Mouse (Mus musculus) heart, embryonic 11.5 days (tissue): ENCODE results near the gene Pde1c. TPM values are rescaled to one million over a fixed set of nuclear protein-coding genes. Genes with fewer than 3 reads are reported as not detected.

Source experiments
- ATAC-seq: fragments of 200-750 bp; cut with Nextera tagmentation; replicated peaks from 2 replicates; pipeline ENCODE4 v1.8.0; 2017; ENCODE audit warnings: moderate library complexity; ENCODE audit not compliant: insufficient number of reproducible peaks, low FRiP score, low TSS enrichment
- H3K27ac ChIP-seq: fragments of 300-500 bp; sonication (generic); 2 replicates; pipeline ENCODE4 v1.5.1; 2014; ENCODE audit warnings: mild to moderate bottlenecking, low read depth, low read length
- H3K27me3 ChIP-seq: fragments of 300-500 bp; sonication (generic); 2 replicates; pipeline ENCODE4 v1.6.1; 2014; ENCODE audit warnings: mild to moderate bottlenecking, low read length, mixed read lengths; ENCODE audit not compliant: control insufficient read depth, insufficient read depth
- H3K36me3 ChIP-seq: fragments of 300-500 bp; sonication (generic); 2 replicates; pipeline ENCODE4 v1.6.1; 2014; ENCODE audit warnings: mild to moderate bottlenecking, low read length, moderate library complexity, mixed read lengths; ENCODE audit not compliant: control insufficient read depth, insufficient read depth
- H3K4me1 ChIP-seq: fragments of 300-500 bp; sonication (generic); 2 replicates; pipeline ENCODE4 v1.6.1; 2014; ENCODE audit warnings: low read length; ENCODE audit not compliant: control insufficient read depth, insufficient read depth
- H3K4me2 ChIP-seq: fragments of 300-500 bp; sonication (generic); 2 replicates; pipeline ENCODE4 v1.6.1; 2014; ENCODE audit warnings: mild to moderate bottlenecking, moderate library complexity
- H3K4me3 ChIP-seq: fragments of 300-500 bp; sonication (generic); 2 replicates; pipeline ENCODE4 v1.5.1; 2014; ENCODE audit warnings: low read depth, low read length
- H3K9ac ChIP-seq: fragments of 300-500 bp; sonication (generic); 2 replicates; pipeline ENCODE4 v1.6.1; 2014; ENCODE audit warnings: mild to moderate bottlenecking, low read depth, low read length, moderate library complexity
- H3K9me3 ChIP-seq: fragments of 300-500 bp; sonication (generic); replicated peaks from 2 replicates; pipeline ENCODE4 v1.6.1; 2016; ENCODE audit warnings: low read length; ENCODE audit not compliant: control insufficient read depth
- WGBS: fragments of 180-500 bp; shearing (Covaris S2); extraction: QIAGEN DNeasy Blood & Tissue Kit; methylation state at CpG from one replicate; pipeline ENCODE4 v1.1.7; 2014; ENCODE audit not compliant: insufficient replicate concordance; 5-methylcytosine and 5-hydroxymethylcytosine counted together
- polyA plus RNA-seq: library from polyadenylated mRNA; unstranded; fragments of >200 nt; fragmentation: Nextera tagmentation; extraction: Ambion mirVana; gene quantifications from 2 replicates; pipeline ENCODE4 v1.2.1, GENCODE M21; 2014

Pde1c gene
- polyA plus RNA-seq, 1 experiment from 2014 or later = 2.6 TPM

- no peaks in the 10 kb centered on the region for H3K9me3 ChIP-seq
- H3K4me2 ChIP-seq = no peak overlapping the region
- no peak overlapping the region for H3K4me3 ChIP-seq
- H3K9ac ChIP-seq = no peak overlapping the region
- H3K4me1 ChIP-seq = no peaks in the 10 kb centered on the region
- ATAC-seq = no peak
- H3K36me3 ChIP-seq = no peaks in the 10 kb centered on the region
- H3K27ac ChIP-seq = no peak overlapping the region
- no peaks in the 10 kb centered on the region for H3K27me3 ChIP-seq
- WGBS = 78% methylated on average over 5 of the region's 5 CpGs
These were observed 179.7 kb downstream of the Pde1c start for GRCm38 (mm10) chr6:56389178-56389577.

- Histone ChIP-seq H3K4me2 (no peak overlapping the region), H3K36me3 (no peaks in the 10 kb centered on the region), H3K9ac (no peak overlapping the region), H3K4me1 (peaks cover 8% of the 10 kb centered on the region), H3K27ac (no peak overlapping the region), H3K4me3 (no peak overlapping the region), H3K9me3 (no peaks in the 10 kb centered on the region), H3K27me3 (no peaks in the 10 kb centered on the region)
- WGBS = 84% methylated on average over 3 of the region's 3 CpGs
- ATAC-seq = no peak
These were observed 192.5 kb downstream of the Pde1c start for GRCm38 (mm10) chr6:56376359-56376758.

GRCm38 (mm10) chr6:56374180-56374579 lies 194.7 kb downstream of the Pde1c start:
- no peak overlapping the region for H3K4me3 ChIP-seq
- no peaks in the 10 kb centered on the region for H3K27me3 ChIP-seq
- no peak for ATAC-seq
- H3K4me2 ChIP-seq = no peak overlapping the region
- no peak overlapping the region for H3K9ac ChIP-seq
- H3K27ac ChIP-seq = no peak overlapping the region
- H3K36me3 ChIP-seq = no peaks in the 10 kb centered on the region
- WGBS = 86% methylated on average over 5 of the region's 5 CpGs
- no peaks in the 10 kb centered on the region for H3K9me3 ChIP-seq
- H3K4me1 ChIP-seq = peaks cover 8% of the 10 kb centered on the region

GRCm38 (mm10) chr6:56373753-56374152 lies 195.2 kb downstream of the Pde1c start:
- Histone ChIP-seq H3K9ac (no peak overlapping the region), H3K36me3 (no peaks in the 10 kb centered on the region), H3K27me3 (no peaks in the 10 kb centered on the region), H3K4me1 (peaks cover 8% of the 10 kb centered on the region), H3K4me3 (no peak overlapping the region), H3K27ac (no peak overlapping the region), H3K4me2 (no peak overlapping the region), H3K9me3 (no peaks in the 10 kb centered on the region)
- ATAC-seq = no peak
- WGBS = 62% methylated on average over 3 of the region's 3 CpGs

- ATAC-seq = no peak
- H3K4me3 ChIP-seq = no peak overlapping the region
- H3K4me1 ChIP-seq = peaks cover 8% of the 10 kb centered on the region
- H3K9ac ChIP-seq = no peak overlapping the region
- H3K36me3 ChIP-seq = no peaks in the 10 kb centered on the region
- no peak overlapping the region for H3K4me2 ChIP-seq
- H3K27me3 ChIP-seq = no peaks in the 10 kb centered on the region
- H3K9me3 ChIP-seq = no peaks in the 10 kb centered on the region
- H3K27ac ChIP-seq = no peak overlapping the region
- WGBS = 37% methylated on average over 10 of the region's 10 CpGs
These were observed 195.7 kb downstream of the Pde1c start for GRCm38 (mm10) chr6:56373046-56373751.

GRCm38 (mm10) chr6:56369462-56369861 lies 199.4 kb downstream of the Pde1c start:
- Histone ChIP-seq H3K4me2 (no peak overlapping the region), H3K27ac (no peak overlapping the region), H3K4me3 (no peak overlapping the region), H3K27me3 (no peaks in the 10 kb centered on the region), H3K9me3 (no peaks in the 10 kb centered on the region), H3K4me1 (peaks cover 8% of the 10 kb centered on the region), H3K36me3 (no peaks in the 10 kb centered on the region), H3K9ac (no peak overlapping the region)
- WGBS = 70% methylated on average over 13 of the region's 13 CpGs
- ATAC-seq = no peak

GRCm38 (mm10) chr6:56368116-56368515 lies 200.8 kb downstream of the Pde1c start:
- no peak for ATAC-seq
- H3K4me3 ChIP-seq = no peak overlapping the region
- H3K36me3 ChIP-seq = no peaks in the 10 kb centered on the region
- H3K27ac ChIP-seq = no peak overlapping the region
- no peak overlapping the region for H3K9ac ChIP-seq
- H3K27me3 ChIP-seq = no peaks in the 10 kb centered on the region
- no peaks in the 10 kb centered on the region for H3K9me3 ChIP-seq
- peaks cover under 1% of the 10 kb centered on the region for H3K4me1 ChIP-seq
- H3K4me2 ChIP-seq = no peak overlapping the region
- WGBS = 57% methylated on average over 1 of the region's 1 CpGs

GRCm38 (mm10) chr6:56367257-56367656 lies 201.6 kb downstream of the Pde1c start:
- Histone ChIP-seq H3K27ac (no peak overlapping the region), H3K4me3 (no peak overlapping the region), H3K9ac (no peak overlapping the region), H3K36me3 (no peaks in the 10 kb centered on the region), H3K4me2 (no peak overlapping the region), H3K27me3 (no peaks in the 10 kb centered on the region), H3K4me1 (no peaks in the 10 kb centered on the region), H3K9me3 (no peaks in the 10 kb centered on the region)
- no peak for ATAC-seq

GRCm38 (mm10) chr6:56362650-56363049 lies 206.3 kb downstream of the Pde1c start:
- Histone ChIP-seq H3K36me3 (no peaks in the 10 kb centered on the region), H3K4me3 (peak overlapping the region; percentile 47), H3K4me2 (peak overlapping the region; percentile 93), H3K4me1 (0 out of 2 replicates have a peak, but pooled peaks cover 4% of the 10 kb centered on the region), H3K9ac (no peak overlapping the region), H3K27ac (no peak overlapping the region), H3K27me3 (no peaks in the 10 kb centered on the region), H3K9me3 (no peaks in the 10 kb centered on the region)
- ATAC-seq = no peak
- 8% methylated on average over 5 of the region's 5 CpGs for WGBS
